Mouse (Mus musculus) forebrain, embryonic 14.5 days (tissue): ENCODE measurements around the gene Prkce. TPM values are rescaled to one million over a fixed set of nuclear protein-coding genes. Genes with fewer than 3 reads are reported as not detected.
A peak's percentile ranks its signal among the peaks of the same experiment; 100 is the strongest.

Experiments used
- ATAC-seq: fragments of 200-750 bp; cut with Nextera tagmentation; 2 replicates; pipeline ENCODE4 v1.8.0; 2017; ENCODE audit warnings: mild to moderate bottlenecking, moderate library complexity
- DNase-seq: peaks from one replicate; pipeline ENCODE4 v3.0.0-alpha.2; 2015; ENCODE audit warnings: low spot score
- H3K27ac ChIP-seq: fragments of 300-500 bp; sonication (generic); 2 replicates; pipeline ENCODE4 v1.5.1; 2014; ENCODE audit warnings: low read depth, mild to moderate bottlenecking, control low read depth, low read length, moderate library complexity
- H3K27me3 ChIP-seq: fragments of 300-500 bp; sonication (generic); replicated peaks from 2 replicates; pipeline ENCODE4 v1.6.1; 2014; ENCODE audit warnings: low read length, control low read depth, mixed read lengths; ENCODE audit not compliant: control insufficient read depth, insufficient read depth
- H3K36me3 ChIP-seq: fragments of 300-500 bp; sonication (generic); 2 replicates; pipeline ENCODE4 v1.6.1; 2014; ENCODE audit warnings: low read length, control low read depth; ENCODE audit not compliant: control insufficient read depth, insufficient read depth
- H3K4me1 ChIP-seq: fragments of 300-500 bp; sonication (generic); 2 replicates; pipeline ENCODE4 v1.6.1; 2014; ENCODE audit warnings: antibody characterized with exemption, low read length, control low read depth; ENCODE audit not compliant: control insufficient read depth, insufficient read depth
- H3K4me2 ChIP-seq: fragments of 300-500 bp; sonication (generic); 2 replicates; pipeline ENCODE4 v1.6.1; 2014; ENCODE audit warnings: mild to moderate bottlenecking, control low read depth, low read length
- H3K4me3 ChIP-seq: fragments of 300-500 bp; sonication (generic); 2 replicates; pipeline ENCODE4 v1.5.1; 2014; ENCODE audit warnings: low read depth, low read length, control low read depth
- H3K9ac ChIP-seq: fragments of 300-500 bp; sonication (generic); 2 replicates; pipeline ENCODE4 v1.6.1; 2014; ENCODE audit warnings: mild to moderate bottlenecking, low read length, control low read depth, moderate library complexity
- H3K9me3 ChIP-seq: fragments of 300-500 bp; sonication (generic); replicated peaks from 2 replicates; pipeline ENCODE4 v1.6.1; 2016; ENCODE audit warnings: low read length, control low read depth, mixed read lengths; ENCODE audit not compliant: control insufficient read depth
- WGBS: fragments of 180-500 bp; shearing (Covaris S2); extraction: QIAGEN DNeasy Blood & Tissue Kit; methylation state at CpG from one replicate; pipeline ENCODE4 v1.1.7; 2014; 5-methylcytosine and 5-hydroxymethylcytosine counted together
- polyA plus RNA-seq: library from polyadenylated mRNA; unstranded; fragments of >200 nt; fragmentation: Nextera tagmentation; extraction: Ambion mirVana; gene quantifications from 2 replicates; pipeline ENCODE4 v1.2.1, GENCODE M21; 2014

Prkce gene
- polyA plus RNA-seq, 1 experiment from 2014 or later = 16.9 TPM

- Histone ChIP-seq H3K27me3 (no peaks in the 10 kb centered on the region), H3K9ac (no peak overlapping the region), H3K9me3 (no peaks in the 10 kb centered on the region), H3K4me3 (no peak overlapping the region), H3K4me1 (no peaks in the 10 kb centered on the region), H3K36me3 (no peaks in the 10 kb centered on the region), H3K4me2 (no peak overlapping the region), H3K27ac (no peak overlapping the region)
- DNase-seq (no peak), ATAC-seq (no peak)
- WGBS = 86% methylated on average over 7 of the region's 7 CpGs
These were observed 358.4 kb downstream of the Prkce start for GRCm38 (mm10) chr17:86526016-86526415.

- Histone ChIP-seq H3K27ac (no peak overlapping the region), H3K9ac (no peak overlapping the region), H3K36me3 (no peaks in the 10 kb centered on the region), H3K4me2 (no peak overlapping the region), H3K4me1 (no peaks in the 10 kb centered on the region), H3K27me3 (no peaks in the 10 kb centered on the region), H3K9me3 (no peaks in the 10 kb centered on the region), H3K4me3 (no peak overlapping the region)
- ATAC-seq = no peak
- no peak for DNase-seq
- 92% methylated on average over 5 of the region's 5 CpGs for WGBS
These were observed 359.7 kb downstream of the Prkce start for GRCm38 (mm10) chr17:86527298-86527697.

GRCm38 (mm10) chr17:86529003-86529402 is 361.4 kb downstream of the Prkce start:
- no peaks in the 10 kb centered on the region for H3K9me3 ChIP-seq
- H3K4me2 ChIP-seq = no peak overlapping the region
- H3K27me3 ChIP-seq = no peaks in the 10 kb centered on the region
- H3K4me1 ChIP-seq = no peaks in the 10 kb centered on the region
- H3K4me3 ChIP-seq = no peak overlapping the region
- H3K36me3 ChIP-seq = no peaks in the 10 kb centered on the region
- H3K9ac ChIP-seq = no peak overlapping the region
- no peak overlapping the region for H3K27ac ChIP-seq
- ATAC-seq (no peak), DNase-seq (no peak)
- WGBS = 86% methylated on average over 10 of the region's 10 CpGs

GRCm38 (mm10) chr17:86529411-86529810 is 361.8 kb downstream of the Prkce start:
- Histone ChIP-seq H3K4me2 (no peak overlapping the region), H3K9me3 (no peaks in the 10 kb centered on the region), H3K27me3 (no peaks in the 10 kb centered on the region), H3K27ac (no peak overlapping the region), H3K4me3 (no peak overlapping the region), H3K9ac (no peak overlapping the region), H3K36me3 (no peaks in the 10 kb centered on the region), H3K4me1 (no peaks in the 10 kb centered on the region)
- DNase-seq (no peak), ATAC-seq (no peak)
- 86% methylated on average over 4 of the region's 4 CpGs for WGBS

- ATAC-seq = no peak
- no peak overlapping the region for H3K27ac ChIP-seq
- 90% methylated on average over 6 of the region's 6 CpGs for WGBS
These were observed 363.6 kb downstream of the Prkce start for GRCm38 (mm10) chr17:86531231-86531630.

GRCm38 (mm10) chr17:86532783-86533548 is 365.4 kb downstream of the Prkce start:
- Histone ChIP-seq H3K9me3 (no peaks in the 10 kb centered on the region), H3K4me2 (no peak overlapping the region), H3K27me3 (no peaks in the 10 kb centered on the region), H3K4me1 (no peaks in the 10 kb centered on the region), H3K9ac (no peak overlapping the region), H3K36me3 (no peaks in the 10 kb centered on the region), H3K27ac (no peak overlapping the region), H3K4me3 (no peak overlapping the region)
- 81% methylated on average over 17 of the region's 17 CpGs for WGBS
- ATAC-seq = no peak
- peak; percentile 17 for DNase-seq

More at GRCm38 (mm10) chr17:86531231-86531630, 363.6 kb downstream of the Prkce start:
- H3K4me2 ChIP-seq = no peak overlapping the region
- no peaks in the 10 kb centered on the region for H3K27me3 ChIP-seq
- DNase-seq = no peak
- no peak overlapping the region for H3K4me3 ChIP-seq
- H3K4me1 ChIP-seq = no peaks in the 10 kb centered on the region
- no peak overlapping the region for H3K9ac ChIP-seq
- no peaks in the 10 kb centered on the region for H3K36me3 ChIP-seq
- no peaks in the 10 kb centered on the region for H3K9me3 ChIP-seq

GRCm38 (mm10) chr17:86533549-86533851 is 365.9 kb downstream of the Prkce start:
- no peak overlapping the region for H3K9ac ChIP-seq
- H3K4me2 ChIP-seq = no peak overlapping the region
- no peak overlapping the region for H3K4me3 ChIP-seq
- ATAC-seq (no peak), DNase-seq (no peak)
- no peak overlapping the region for H3K27ac ChIP-seq
- H3K9me3 ChIP-seq = no peaks in the 10 kb centered on the region
- H3K27me3 ChIP-seq = no peaks in the 10 kb centered on the region
- H3K36me3 ChIP-seq = no peaks in the 10 kb centered on the region
- 83% methylated on average over 11 of the region's 11 CpGs for WGBS
- no peaks in the 10 kb centered on the region for H3K4me1 ChIP-seq

GRCm38 (mm10) chr17:86535096-86535495 is 367.5 kb downstream of the Prkce start:
- Histone ChIP-seq H3K4me3 (no peak overlapping the region), H3K4me1 (no peaks in the 10 kb centered on the region), H3K9me3 (no peaks in the 10 kb centered on the region), H3K9ac (no peak overlapping the region), H3K4me2 (no peak overlapping the region), H3K27ac (no peak overlapping the region), H3K36me3 (no peaks in the 10 kb centered on the region), H3K27me3 (no peaks in the 10 kb centered on the region)
- ATAC-seq = no peak
- peak; percentile 15 for DNase-seq
- WGBS = 77% methylated on average over 10 of the region's 10 CpGs

GRCm38 (mm10) chr17:86535827-86536656 is 368.5 kb downstream of the Prkce start:
- no peak overlapping the region for H3K4me3 ChIP-seq
- 47% methylated on average over 22 of the region's 22 CpGs for WGBS

More at GRCm38 (mm10) chr17:86535827-86536656, 368.5 kb downstream of the Prkce start:
- Histone ChIP-seq H3K4me2 (peak overlapping the region; percentile 27), H3K4me1 (no peaks in the 10 kb centered on the region), H3K27ac (no peak overlapping the region), H3K36me3 (no peaks in the 10 kb centered on the region), H3K9ac (no peak overlapping the region), H3K27me3 (no peaks in the 10 kb centered on the region), H3K9me3 (no peaks in the 10 kb centered on the region)
- DNase-seq (peak; percentile 93), ATAC-seq (peak; percentile 86)
